Mouse (Mus musculus) midbrain, embryonic 14.5 days (tissue): ENCODE measurements around the gene Ap5s1. TPM values are rescaled to one million over a fixed set of nuclear protein-coding genes. Genes with fewer than 3 reads are reported as not detected.
A peak's percentile ranks its signal among the peaks of the same experiment; 100 is the strongest.

Source experiments
- ATAC-seq: fragments of 200-750 bp; cut with Nextera tagmentation; 2 replicates; pipeline ENCODE4 v1.8.0; 2017; ENCODE audit warnings: moderate number of reproducible peaks, moderate library complexity; ENCODE audit not compliant: low FRiP score, low TSS enrichment
- DNase-seq: peaks from one replicate; pipeline ENCODE4 v3.0.0-alpha.2; 2015
- H3K27ac ChIP-seq: fragments of 300-500 bp; sonication (generic); replicated peaks from 2 replicates; pipeline ENCODE4 v1.5.1; 2014; ENCODE audit warnings: mild to moderate bottlenecking, low read depth, low read length, moderate library complexity
- H3K27me3 ChIP-seq: fragments of 300-500 bp; sonication (generic); 2 replicates; pipeline ENCODE4 v1.6.1; 2014; ENCODE audit warnings: low read length, control low read depth, mixed read lengths; ENCODE audit not compliant: control insufficient read depth, insufficient read depth
- H3K36me3 ChIP-seq: fragments of 300-500 bp; sonication (generic); 2 replicates; pipeline ENCODE4 v1.6.1; 2014; ENCODE audit warnings: low read length, control low read depth; ENCODE audit not compliant: control insufficient read depth, insufficient read depth
- H3K4me1 ChIP-seq: fragments of 300-500 bp; sonication (generic); 2 replicates; pipeline ENCODE4 v1.6.1; 2014; ENCODE audit warnings: mild to moderate bottlenecking, antibody characterized with exemption, low read length, control low read depth; ENCODE audit not compliant: control insufficient read depth, insufficient read depth
- H3K4me2 ChIP-seq: fragments of 300-500 bp; sonication (generic); 2 replicates; pipeline ENCODE4 v1.6.1; 2014; ENCODE audit warnings: mild to moderate bottlenecking, low read length, moderate library complexity
- H3K4me3 ChIP-seq: fragments of 300-500 bp; sonication (generic); replicated peaks from 2 replicates; pipeline ENCODE4 v1.5.1; 2014; ENCODE audit warnings: low read depth, low read length
- H3K9ac ChIP-seq: fragments of 300-500 bp; sonication (generic); replicated peaks from 2 replicates; pipeline ENCODE4 v1.6.1; 2014; ENCODE audit warnings: mild to moderate bottlenecking, low read length, moderate library complexity
- H3K9me3 ChIP-seq: fragments of 300-500 bp; sonication (generic); 2 replicates; pipeline ENCODE4 v1.6.1; 2016; ENCODE audit warnings: low read length, control low read depth, mixed read lengths; ENCODE audit not compliant: control insufficient read depth
- WGBS: fragments of 180-500 bp; shearing (Covaris S2); extraction: QIAGEN DNeasy Blood & Tissue Kit; methylation state at CpG from one replicate; pipeline ENCODE4 v1.1.7; 2014; 5-methylcytosine and 5-hydroxymethylcytosine counted together
- polyA plus RNA-seq: library from polyadenylated mRNA; unstranded; fragments of >200 nt; fragmentation: Nextera tagmentation; extraction: Ambion mirVana; gene quantifications from 2 replicates; pipeline ENCODE4 v1.2.1, GENCODE M21; 2014

The Ap5s1 gene
- polyA plus RNA-seq, 1 experiment from 2014 or later = 32.5 TPM

GRCm38 (mm10) chr2:131178828-131179245, 28.0 kb upstream of the Ap5s1 start:
- peak overlapping the region; percentile 94 for H3K9ac ChIP-seq
- peak overlapping the region; percentile 95 for H3K4me2 ChIP-seq
- no peaks in the 10 kb centered on the region for H3K36me3 ChIP-seq
- 21% methylated on average over 26 of the region's 26 CpGs for WGBS
- no peaks in the 10 kb centered on the region for H3K9me3 ChIP-seq
- no peaks in the 10 kb centered on the region for H3K27me3 ChIP-seq
- H3K4me3 ChIP-seq = peak overlapping the region; percentile 84
- H3K4me1 ChIP-seq = peaks cover 47% of the 10 kb centered on the region
- DNase-seq (peak; percentile 50), ATAC-seq (no peak)
- peak overlapping the region; percentile 96 for H3K27ac ChIP-seq

DNA sequence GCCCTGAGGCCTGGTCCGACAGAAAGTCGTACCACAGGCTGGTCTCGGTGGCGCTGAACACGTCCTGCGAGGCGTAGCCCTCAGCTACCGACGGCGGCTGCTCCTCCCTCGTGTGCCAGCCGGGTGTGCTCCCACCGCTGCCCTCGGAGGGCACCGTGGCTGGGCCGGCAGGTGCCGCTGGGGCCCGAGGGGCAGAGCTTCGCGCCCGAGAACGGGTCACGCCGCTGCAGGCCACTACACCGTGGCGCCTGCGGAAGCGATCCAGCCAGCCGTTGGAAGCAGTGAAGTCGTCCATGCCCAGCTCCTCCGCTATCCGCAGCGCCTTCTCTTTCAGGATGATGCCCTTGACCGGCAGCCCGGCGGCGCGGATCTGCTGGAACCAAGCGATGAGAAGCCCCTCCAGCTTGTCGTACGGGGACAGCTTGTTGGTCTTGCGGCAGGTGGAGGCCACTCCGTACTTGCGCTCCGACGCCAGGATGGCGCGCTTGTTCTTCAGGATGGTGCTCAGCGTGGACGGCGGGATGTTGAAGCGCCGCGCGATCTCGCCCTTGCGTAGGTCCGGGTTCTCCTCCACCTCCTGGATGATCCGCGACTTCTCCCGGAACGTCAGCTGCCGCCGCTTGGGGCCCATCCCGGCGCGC, 27.5 kb upstream of the Ap5s1 start:
- peak overlapping the region; percentile 96 for H3K27ac ChIP-seq
- H3K27me3 ChIP-seq = no peaks in the 10 kb centered on the region
- ATAC-seq = peak; percentile 70
- H3K4me3 ChIP-seq = peak overlapping the region; percentile 84
- WGBS = under 1% methylated on average over 67 of the region's 67 CpGs
- DNase-seq = peak; percentile 82
- no peaks in the 10 kb centered on the region for H3K36me3 ChIP-seq
- H3K9ac ChIP-seq = peak overlapping the region; percentile 94
- peak overlapping the region; percentile 95 for H3K4me2 ChIP-seq
- H3K9me3 ChIP-seq = no peaks in the 10 kb centered on the region
- peaks cover 43% of the 10 kb centered on the region for H3K4me1 ChIP-seq

DNA sequence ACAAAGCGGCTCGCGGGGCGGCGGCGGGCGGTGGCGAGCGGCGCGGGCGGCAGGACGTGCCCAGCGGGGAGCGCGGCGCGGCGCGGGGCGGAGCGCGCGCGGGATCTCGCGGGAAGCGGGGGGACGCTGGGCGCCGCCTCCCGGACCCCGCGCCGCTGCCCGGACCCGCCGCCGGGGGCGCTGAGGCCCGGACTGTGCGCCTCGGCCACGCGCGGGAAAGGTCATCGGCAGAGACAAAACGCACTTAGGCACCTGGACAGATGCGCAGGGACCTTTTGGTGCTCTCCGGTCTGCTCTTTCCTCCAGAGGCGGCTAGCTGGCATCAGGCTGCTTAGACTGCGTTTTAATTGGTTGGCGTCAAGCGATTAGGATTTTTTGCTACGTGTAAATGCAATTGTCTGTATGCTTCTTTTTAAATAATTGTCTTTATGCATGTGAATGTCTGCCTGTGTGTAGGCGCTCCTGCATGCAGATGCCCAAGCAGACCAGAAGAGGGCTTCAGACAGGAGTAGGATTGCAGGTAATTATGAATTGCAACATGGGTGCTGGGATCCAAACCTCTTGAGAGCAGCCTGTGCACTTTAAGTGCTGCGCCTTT, 26.8 kb upstream of the Ap5s1 start, which contains the start of gene Cenpb:
Cenpb (minus strand) TSS at position 78 of the 598 bp plus-strand sequence.
- H3K9me3 ChIP-seq = no peaks in the 10 kb centered on the region
- H3K36me3 ChIP-seq = no peaks in the 10 kb centered on the region
- H3K27ac ChIP-seq = peak within 1 kb of the TSS; percentile 96
- H3K4me1 ChIP-seq = peaks cover 35% of the 10 kb centered on the region
- DNase-seq (peak; percentile 94), ATAC-seq (peak; percentile 89)
- peak within 1 kb of the TSS; percentile 94 for H3K9ac ChIP-seq
- H3K4me2 ChIP-seq = peak within 1 kb of the TSS; percentile 95
- peak within 1 kb of the TSS; percentile 84 for H3K4me3 ChIP-seq
- 3% methylated on average over 40 of the region's 57 CpGs for WGBS
- H3K27me3 ChIP-seq = no peaks in the 10 kb centered on the region

GRCm38 (mm10) chr2:131186343-131186742, 20.5 kb upstream of the Ap5s1 start:
- Histone ChIP-seq H3K36me3 (no peaks in the 10 kb centered on the region), H3K9ac (peak overlapping the region; percentile 60), H3K4me2 (peak overlapping the region; percentile 83), H3K27me3 (no peaks in the 10 kb centered on the region), H3K4me3 (peak overlapping the region; percentile 62), H3K9me3 (no peaks in the 10 kb centered on the region), H3K27ac (peak overlapping the region; percentile 77), H3K4me1 (peaks cover 36% of the 10 kb centered on the region)
- DNase-seq (no peak), ATAC-seq (no peak)
- 2% methylated on average over 14 of the region's 14 CpGs for WGBS

- WGBS = 1% methylated on average over 43 of the region's 43 CpGs
- H3K27me3 ChIP-seq = no peaks in the 10 kb centered on the region
- peaks cover 36% of the 10 kb centered on the region for H3K4me1 ChIP-seq
- H3K4me2 ChIP-seq = peak within 1 kb of the TSS; percentile 83
- H3K9me3 ChIP-seq = no peaks in the 10 kb centered on the region
- H3K36me3 ChIP-seq = no peaks in the 10 kb centered on the region
- peak within 1 kb of the TSS; percentile 62 for H3K4me3 ChIP-seq
- DNase-seq (peak; percentile 89), ATAC-seq (peak; percentile 84)
- peak within 1 kb of the TSS; percentile 77 for H3K27ac ChIP-seq
- H3K9ac ChIP-seq = peak within 1 kb of the TSS; percentile 60
These were observed 19.9 kb upstream of the Ap5s1 start, which contains the start of the genes Cdc25b and Spef1 for GRCm38 (mm10) chr2:131186771-131187601. Gene Cdc25b, plus strand, starts transcription at chr2:131186949. Gene Spef1, minus strand, starts transcription at chr2:131187282.

- ATAC-seq (no peak), DNase-seq (no peak)
- WGBS = 12% methylated on average over 3 of the region's 3 CpGs
- H3K9me3 ChIP-seq = no peaks in the 10 kb centered on the region
- H3K36me3 ChIP-seq = peaks cover 3% of the 10 kb centered on the region; the same call in 1 of the 2 replicates
- H3K27ac ChIP-seq = no peak overlapping the region; the same call in 1 of the 2 replicates
- peak overlapping the region; percentile 83 for H3K4me2 ChIP-seq
- H3K9ac ChIP-seq = peak overlapping the region; percentile 60
- H3K27me3 ChIP-seq = no peaks in the 10 kb centered on the region
- H3K4me1 ChIP-seq = peaks cover 36% of the 10 kb centered on the region
- peak overlapping the region; percentile 62 for H3K4me3 ChIP-seq
These were observed 19.3 kb upstream of the Ap5s1 start for GRCm38 (mm10) chr2:131187602-131187922.

DNA sequence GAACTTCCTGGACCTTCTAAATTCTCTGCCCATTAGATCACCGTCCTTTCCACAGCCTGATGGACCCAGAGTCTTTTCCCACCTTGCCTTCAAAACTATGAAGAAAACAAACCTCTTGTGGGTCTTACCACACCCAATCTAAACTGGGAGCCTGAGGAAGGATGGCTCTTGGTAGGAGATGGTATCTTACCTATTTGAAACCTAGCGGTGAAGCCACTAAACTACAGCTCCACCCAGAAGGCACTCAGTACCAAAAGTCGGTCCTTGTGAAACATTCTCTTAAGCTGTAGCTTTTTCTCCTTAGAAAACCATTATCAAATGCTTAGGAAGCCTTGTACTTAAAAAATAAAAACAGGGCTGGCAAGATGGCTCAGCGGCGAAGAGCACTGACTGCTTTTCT, 18.6 kb upstream of the Ap5s1 start:
- Histone ChIP-seq H3K4me2 (peak overlapping the region; percentile 83), H3K9ac (no peak overlapping the region), H3K4me1 (peaks cover 36% of the 10 kb centered on the region), H3K36me3 (peaks cover 11% of the 10 kb centered on the region), H3K4me3 (no peak overlapping the region), H3K27me3 (no peaks in the 10 kb centered on the region), H3K27ac (no peak overlapping the region), H3K9me3 (no peaks in the 10 kb centered on the region)
- no peak for DNase-seq
- WGBS = 95% methylated on average over 5 of the region's 5 CpGs
- ATAC-seq = no peak

DNA sequence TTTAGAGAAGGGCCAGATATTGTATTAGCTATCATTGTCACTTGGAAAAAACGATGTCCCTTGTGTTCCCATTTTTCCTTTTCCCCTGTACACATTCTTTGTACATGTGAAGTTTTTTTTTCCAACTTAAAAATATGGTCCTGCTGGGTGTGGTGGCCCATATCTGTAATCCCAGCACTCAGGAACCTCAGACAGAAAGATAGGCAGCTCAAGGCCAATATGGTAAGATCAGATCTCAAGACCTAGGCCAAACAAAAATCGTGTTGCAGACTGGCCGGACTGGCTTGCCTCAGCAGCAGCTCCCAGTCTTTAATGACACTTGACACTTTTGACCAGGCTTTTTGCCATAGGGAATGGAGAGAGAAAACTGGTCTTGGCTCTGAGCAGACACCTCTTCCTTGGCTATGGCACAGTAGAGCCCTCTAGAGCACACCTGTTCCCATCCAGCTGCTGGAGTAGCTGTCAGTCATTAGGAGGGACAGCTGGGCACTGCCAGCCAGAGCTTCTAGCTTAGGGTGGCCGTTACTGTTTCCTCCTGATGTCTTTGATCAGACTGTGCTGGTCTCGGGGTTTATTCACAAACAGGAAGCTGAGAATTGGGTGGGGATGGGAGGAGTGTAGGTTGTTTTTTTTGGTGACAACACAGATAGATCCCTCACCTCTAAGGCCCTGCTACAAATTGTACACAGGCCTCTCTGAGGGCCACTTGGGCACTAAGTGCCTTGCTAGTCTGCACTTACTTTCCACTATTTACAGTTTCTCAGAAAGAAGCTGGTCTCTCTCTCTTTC, 17.2 kb upstream of the Ap5s1 start:
- Histone ChIP-seq H3K9me3 (no peaks in the 10 kb centered on the region), H3K4me3 (no peak overlapping the region), H3K4me2 (peak overlapping the region; percentile 17), H3K27me3 (no peaks in the 10 kb centered on the region), H3K36me3 (peaks cover 24% of the 10 kb centered on the region), H3K27ac (peak overlapping the region; percentile 78), H3K9ac (no peak overlapping the region), H3K4me1 (peaks cover 36% of the 10 kb centered on the region)
- no peak for ATAC-seq
- DNase-seq = no peak
- WGBS = 24% methylated on average over 5 of the region's 5 CpGs
